Mouse (Mus musculus) midbrain, postnatal 0 days (tissue): ENCODE results near the gene Tnrc6b. TPM values are rescaled to one million over a fixed set of nuclear protein-coding genes. Genes with fewer than 3 reads are reported as not detected.

ENCODE experiments used
- ATAC-seq: fragments of 200-750 bp; cut with Nextera tagmentation; 2 replicates; pipeline ENCODE4 v1.8.0; 2017; ENCODE audit warnings: moderate number of reproducible peaks, mild to moderate bottlenecking, moderate TSS enrichment, moderate library complexity; ENCODE audit not compliant: low FRiP score
- DNase-seq: peaks from one replicate; pipeline ENCODE4 v3.0.0-alpha.2; 2015; ENCODE audit warnings: low spot score
- H3K27ac ChIP-seq: fragments of 300-500 bp; sonication (generic); 2 replicates; pipeline ENCODE4 v1.5.1; 2014; ENCODE audit warnings: low read depth, mild to moderate bottlenecking, low read length, mixed read lengths
- H3K27me3 ChIP-seq: fragments of 300-500 bp; sonication (generic); 2 replicates; pipeline ENCODE4 v1.6.1; 2014; ENCODE audit warnings: low read length, control low read depth, mixed read lengths; ENCODE audit not compliant: insufficient read depth
- H3K36me3 ChIP-seq: fragments of 300-500 bp; sonication (generic); 2 replicates; pipeline ENCODE4 v1.6.1; 2014; ENCODE audit warnings: low read length, control low read depth, mixed read lengths; ENCODE audit not compliant: insufficient read depth
- H3K4me1 ChIP-seq: fragments of 300-500 bp; sonication (generic); 2 replicates; pipeline ENCODE4 v1.6.1; 2014; ENCODE audit warnings: mild to moderate bottlenecking, control low read depth, antibody characterized with exemption, low read length, mixed read lengths; ENCODE audit not compliant: insufficient read depth
- H3K4me2 ChIP-seq: fragments of 300-500 bp; sonication (generic); 2 replicates; pipeline ENCODE4 v1.6.1; 2014; ENCODE audit warnings: low read depth, mild to moderate bottlenecking, low read length, mixed read lengths; ENCODE audit not compliant: poor library complexity, severe bottlenecking
- H3K4me3 ChIP-seq: fragments of 300-500 bp; sonication (generic); 2 replicates; pipeline ENCODE4 v1.5.1; 2014; ENCODE audit warnings: low read depth, mild to moderate bottlenecking, low read length, moderate library complexity
- H3K9ac ChIP-seq: fragments of 300-500 bp; sonication (generic); replicated peaks from 2 replicates; pipeline ENCODE4 v1.6.1; 2014; ENCODE audit warnings: mild to moderate bottlenecking, low read length, moderate library complexity, mixed read lengths; ENCODE audit not compliant: poor library complexity, severe bottlenecking
- H3K9me3 ChIP-seq: fragments of 300-500 bp; sonication (generic); 2 replicates; pipeline ENCODE4 v1.6.1; 2016; ENCODE audit warnings: low read length, control low read depth
- CTCF ChIP-seq: IDR thresholded peaks from 2 replicates; pipeline ENCODE4 v1.5.1; 2016; ENCODE audit warnings: antibody characterized with exemption, mild to moderate bottlenecking
- WGBS: fragments of 180-500 bp; shearing (Covaris S2); extraction: QIAGEN DNeasy Blood & Tissue Kit; methylation state at CpG from one replicate; pipeline ENCODE4 v1.1.7; 2014; 5-methylcytosine and 5-hydroxymethylcytosine counted together
- polyA plus RNA-seq: library from polyadenylated mRNA; unstranded; fragments of >200 nt; fragmentation: Nextera tagmentation; extraction: Ambion mirVana; gene quantifications from 2 replicates; pipeline ENCODE4 v1.2.1, GENCODE M21; 2015
- total RNA-seq: library from RNA; depleted of rRNA; stranded (reverse); fragments of >200 nt; gene quantifications from 2 replicates; pipeline ENCODE4 v1.2.3, GENCODE M21; 2014

The Tnrc6b gene
- total and polyA plus RNA-seq, 2 experiments from 2014 or later, result 26.3 to 30.0 TPM

DNA sequence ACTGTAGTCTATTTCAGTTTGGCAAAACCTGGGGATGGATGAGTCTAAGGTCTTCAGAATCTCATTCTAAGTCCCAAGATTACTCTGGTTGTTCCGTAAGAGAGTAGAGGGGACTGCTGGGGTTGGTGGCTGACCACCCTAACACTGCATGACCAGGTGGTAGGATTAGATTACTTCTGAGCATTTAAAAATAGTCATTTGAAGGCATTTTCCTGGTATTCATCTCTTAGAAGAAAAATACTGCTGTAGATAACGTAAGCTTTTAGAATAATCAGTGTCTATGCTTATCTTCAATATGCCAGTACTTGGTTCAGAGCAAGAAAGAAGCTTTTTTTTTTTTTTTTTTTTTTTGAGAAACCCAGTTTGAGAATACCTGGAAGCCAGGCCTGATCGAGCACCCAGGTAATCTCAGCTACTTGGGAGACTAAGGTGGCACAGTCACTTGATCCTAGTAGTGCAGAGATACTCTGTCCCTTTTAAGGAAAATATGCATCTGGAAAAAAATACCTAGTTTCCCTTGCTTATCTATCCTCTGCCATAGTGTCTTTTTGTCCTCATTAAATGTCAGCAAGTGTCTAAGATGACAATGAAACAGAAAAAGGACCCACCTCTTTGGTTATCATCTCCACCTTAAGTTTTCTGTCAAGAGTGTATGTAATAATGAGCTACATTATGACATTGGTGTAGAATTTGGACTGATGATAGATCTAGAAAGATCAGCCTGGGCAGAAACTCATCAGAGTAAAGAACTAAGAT, 33.7 kb downstream of the Tnrc6b start:
- no peaks in the 10 kb centered on the region for H3K36me3 ChIP-seq
- ATAC-seq (no peak), DNase-seq (no peak)
- H3K27me3 ChIP-seq, result no peaks in the 10 kb centered on the region
- no peaks in the 10 kb centered on the region for H3K4me1 ChIP-seq
- no peak overlapping the region for H3K4me2 ChIP-seq
- H3K4me3 ChIP-seq, result no peak overlapping the region
- TF ChIP-seq CTCF, result no peak
- WGBS, result 86% methylated on average over 3 of the region's 3 CpGs
- no peak overlapping the region for H3K27ac ChIP-seq
- H3K9me3 ChIP-seq, result no peaks in the 10 kb centered on the region
- H3K9ac ChIP-seq, result no peak overlapping the region

DNA sequence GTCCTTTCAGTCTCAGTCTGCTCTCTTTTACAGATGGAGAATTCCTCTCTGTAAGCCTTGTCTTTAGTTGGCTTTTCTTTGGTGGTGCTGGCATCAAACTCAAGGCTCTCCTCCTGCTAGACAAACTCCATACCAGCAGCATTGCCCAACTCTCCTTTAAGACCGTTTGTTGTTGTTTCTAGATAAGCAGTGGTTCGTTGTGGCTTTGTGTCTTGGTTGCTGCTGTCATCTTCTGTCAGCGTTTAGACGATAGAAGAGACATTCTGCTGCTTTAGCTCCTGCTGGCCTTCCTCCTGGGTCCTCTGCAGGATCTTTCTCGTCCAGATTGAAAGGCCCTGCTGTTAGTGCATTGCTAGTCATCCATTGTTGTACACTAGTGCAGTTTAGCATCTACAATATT, 37.9 kb downstream of the Tnrc6b start:
- ATAC-seq, result no peak
- TF ChIP-seq CTCF, result no peak

DNA sequence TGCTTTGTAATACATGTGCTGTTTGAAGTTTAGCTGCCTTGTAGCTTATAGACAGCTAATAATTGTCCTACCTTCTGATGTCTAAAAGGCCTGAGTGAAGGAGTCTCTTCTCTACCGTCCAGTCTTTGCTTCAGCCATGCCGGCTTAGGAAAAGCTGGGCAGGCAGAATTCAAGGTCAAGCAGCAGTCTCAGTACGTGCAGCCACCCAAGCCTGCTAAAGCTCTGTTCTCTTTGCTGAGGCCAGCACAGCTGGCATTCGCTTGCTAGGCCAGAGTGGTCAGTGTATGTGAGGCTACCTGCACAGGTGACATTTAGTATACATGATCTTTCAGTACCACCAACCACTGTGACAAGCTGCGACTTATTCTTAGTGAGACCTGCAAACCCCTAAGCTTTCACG, 42.2 kb downstream of the Tnrc6b start:
- no peak overlapping the region for H3K9ac ChIP-seq
- no peak overlapping the region for H3K4me2 ChIP-seq
- H3K9me3 ChIP-seq, result no peaks in the 10 kb centered on the region
- H3K27me3 ChIP-seq, result no peaks in the 10 kb centered on the region
- WGBS, result 59% methylated on average over 6 of the region's 6 CpGs
- no peaks in the 10 kb centered on the region for H3K36me3 ChIP-seq
- H3K27ac ChIP-seq, result peak overlapping the region; percentile 38; the same call in 1 of the 2 replicates
- no peak for DNase-seq
- no peak for ATAC-seq
- TF ChIP-seq CTCF, result no peak
- H3K4me3 ChIP-seq, result no peak overlapping the region
- H3K4me1 ChIP-seq, result no peaks in the 10 kb centered on the region

More for the DNA sequence above, 37.9 kb downstream of the Tnrc6b start:
- Histone ChIP-seq H3K27ac (no peak overlapping the region), H3K9ac (no peak overlapping the region), H3K27me3 (no peaks in the 10 kb centered on the region), H3K4me1 (no peaks in the 10 kb centered on the region), H3K36me3 (no peaks in the 10 kb centered on the region), H3K9me3 (no peaks in the 10 kb centered on the region), H3K4me2 (no peak overlapping the region), H3K4me3 (no peak overlapping the region)
- WGBS, result 77% methylated on average over 5 of the region's 5 CpGs
- DNase-seq, result no peak

DNA sequence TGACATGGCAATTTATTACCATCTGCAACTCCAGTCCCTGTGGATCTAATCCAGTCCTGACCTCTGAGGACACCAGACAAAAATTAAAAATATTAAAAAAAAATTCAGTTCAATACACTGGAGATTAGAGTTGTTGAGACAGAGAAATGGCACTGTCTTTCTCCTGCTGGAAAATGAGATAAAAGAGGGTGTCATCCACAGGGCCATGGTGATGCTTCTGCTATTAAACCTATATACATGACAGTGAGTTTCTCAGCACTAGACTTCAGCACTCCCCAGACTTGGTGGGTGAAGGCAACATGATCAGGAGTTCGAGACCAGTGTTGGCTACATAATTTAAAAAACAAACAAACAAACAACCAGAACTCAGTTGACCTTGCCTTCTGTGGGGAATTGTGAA, 43.0 kb downstream of the Tnrc6b start:
- no peaks in the 10 kb centered on the region for H3K9me3 ChIP-seq
- no peak overlapping the region for H3K9ac ChIP-seq
- 0 out of 2 replicates have a peak overlapping the region, but pooled peaks have one; percentile 38 for H3K27ac ChIP-seq
- no peak for TF ChIP-seq CTCF
- H3K27me3 ChIP-seq, result no peaks in the 10 kb centered on the region
- WGBS, result 94% methylated on average over 1 of the region's 1 CpGs
- no peak for ATAC-seq
- H3K4me2 ChIP-seq, result no peak overlapping the region
- DNase-seq, result no peak
- H3K4me1 ChIP-seq, result no peaks in the 10 kb centered on the region
- no peaks in the 10 kb centered on the region for H3K36me3 ChIP-seq
- H3K4me3 ChIP-seq, result no peak overlapping the region

DNA sequence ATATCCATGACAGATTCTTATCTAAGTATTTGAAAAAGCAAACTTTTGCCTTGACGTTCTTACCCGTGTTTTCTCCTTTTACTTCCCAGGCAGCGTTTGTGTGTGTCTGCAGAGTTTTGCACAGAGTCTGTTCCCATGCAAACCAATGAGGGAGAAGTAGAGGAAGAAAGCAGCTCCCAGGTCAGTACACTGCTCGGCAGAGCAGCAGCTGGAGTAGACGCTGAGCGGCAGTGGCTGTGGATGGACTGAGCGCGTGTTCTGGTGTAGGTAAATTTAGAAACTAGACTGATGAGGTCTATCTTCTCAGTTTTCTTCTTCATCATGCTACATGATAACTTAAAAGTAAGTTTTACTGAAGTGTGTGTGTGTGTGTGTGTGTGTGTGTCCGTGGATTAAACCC, 48.3 kb downstream of the Tnrc6b start:
- no peaks in the 10 kb centered on the region for H3K27me3 ChIP-seq
- H3K4me3 ChIP-seq, result no peak overlapping the region
- TF ChIP-seq CTCF, result no peak
- ATAC-seq (no peak), DNase-seq (no peak)
- WGBS, result 92% methylated on average over 9 of the region's 9 CpGs
- no peak overlapping the region for H3K4me2 ChIP-seq
- no peak overlapping the region for H3K9ac ChIP-seq
- no peaks in the 10 kb centered on the region for H3K9me3 ChIP-seq
- no peak overlapping the region for H3K27ac ChIP-seq
- H3K4me1 ChIP-seq, result no peaks in the 10 kb centered on the region
- H3K36me3 ChIP-seq, result no peaks in the 10 kb centered on the region

DNA sequence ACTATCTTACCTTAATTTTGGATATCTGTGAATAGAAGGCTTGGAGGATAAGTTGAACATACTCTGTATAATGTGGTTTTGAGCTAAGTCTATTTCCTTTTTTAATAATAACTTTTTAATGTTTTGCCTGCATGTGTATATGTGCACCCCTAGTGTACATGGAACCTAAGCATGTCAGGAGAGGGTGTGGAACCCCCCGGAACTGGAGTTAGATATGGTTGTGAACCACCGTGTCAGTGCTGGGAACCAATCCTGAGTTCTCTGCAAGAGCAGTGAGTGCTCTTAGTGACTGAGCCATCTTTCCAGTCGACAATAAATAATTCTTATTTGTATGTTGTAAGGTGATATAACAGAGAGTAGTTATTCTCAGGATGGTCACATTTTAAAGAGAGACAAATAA, 49.4 kb downstream of the Tnrc6b start:
- Histone ChIP-seq H3K9ac (no peak overlapping the region), H3K4me2 (no peak overlapping the region), H3K4me1 (no peaks in the 10 kb centered on the region), H3K4me3 (no peak overlapping the region), H3K9me3 (no peaks in the 10 kb centered on the region), H3K36me3 (no peaks in the 10 kb centered on the region), H3K27ac (no peak overlapping the region), H3K27me3 (no peaks in the 10 kb centered on the region)
- DNase-seq (no peak), ATAC-seq (no peak)
- 90% methylated on average over 3 of the region's 3 CpGs for WGBS
- no peak for TF ChIP-seq CTCF
